Mouse (Mus musculus) ES-Bruce4 (cell line): ENCODE measurements around the gene Ints7. TPM values are rescaled to one million over a fixed set of nuclear protein-coding genes. Genes with fewer than 3 reads are reported as not detected.

Source experiments
- H3K27ac ChIP-seq: 2 replicates; pipeline ENCODE4 v1.5.1; 2012; ENCODE audit warnings: low read length, inconsistent platforms; ENCODE audit not compliant: insufficient read depth
- H3K27me3 ChIP-seq: 2 replicates; pipeline ENCODE4 v1.6.1; 2012; ENCODE audit warnings: mild to moderate bottlenecking, low read length, inconsistent platforms; ENCODE audit not compliant: control insufficient read depth, poor library complexity, insufficient read depth, severe bottlenecking
- H3K36me3 ChIP-seq: 2 replicates; pipeline ENCODE4 v1.6.1; 2012; ENCODE audit warnings: inconsistent platforms, mild to moderate bottlenecking, low read length, moderate library complexity; ENCODE audit not compliant: control insufficient read depth, poor library complexity, insufficient read depth, severe bottlenecking
- H3K4me1 ChIP-seq: one replicate; pipeline ENCODE4 v1.8.1; 2011; ENCODE audit warnings: low read length; ENCODE audit not compliant: control insufficient read depth, insufficient read depth
- H3K4me3 ChIP-seq: 2 replicates; pipeline ENCODE4 v1.5.1; 2011; ENCODE audit warnings: low read depth, mild to moderate bottlenecking, low read length
- H3K9ac ChIP-seq: 2 replicates; pipeline ENCODE4 v1.6.1; 2012; ENCODE audit warnings: low read depth, mild to moderate bottlenecking, inconsistent platforms; ENCODE audit not compliant: poor library complexity, severe bottlenecking
- H3K9me3 ChIP-seq: replicated peaks from 2 replicates; pipeline ENCODE4 v1.6.1; 2012; ENCODE audit warnings: mild to moderate bottlenecking, low read length, inconsistent platforms; ENCODE audit not compliant: control insufficient read depth, poor library complexity, insufficient read depth, severe bottlenecking
- CTCF ChIP-seq: IDR thresholded peaks from one replicate; pipeline ENCODE4 v1.8.1; 2011; ENCODE audit warnings: low read depth, low read length
- EP300 ChIP-seq: IDR thresholded peaks from 2 replicates; pipeline ENCODE4 v1.6.1; 2011; ENCODE audit warnings: low read depth, low read length; ENCODE audit not compliant: insufficient read depth
- POLR2A ChIP-seq: IDR thresholded peaks from one replicate; pipeline ENCODE4 v1.8.1; 2011; ENCODE audit warnings: low read length; ENCODE audit not compliant: insufficient read depth
- polyA plus RNA-seq: library from polyadenylated mRNA; stranded (reverse); fragments of >200 nt; gene quantifications from 2 replicates; pipeline ENCODE4 v1.2.4, GENCODE M21; 2011; ENCODE audit warnings: low read depth; ENCODE audit not compliant: missing spikeins, insufficient read depth, insufficient read length

The Ints7 gene
- polyA plus RNA-seq, 1 experiment = 58.1 TPM

- H3K9me3 ChIP-seq = no peaks in the 10 kb centered on the region
- H3K27me3 ChIP-seq = no peaks in the 10 kb centered on the region
- no peaks in the 10 kb centered on the region for H3K4me1 ChIP-seq
- peaks cover 33% of the 10 kb centered on the region for H3K36me3 ChIP-seq
- TF ChIP-seq EP300 (no peak), POLR2A (no peak), CTCF (no peak)
- no peak overlapping the region for H3K9ac ChIP-seq
- H3K4me3 ChIP-seq = no peak overlapping the region
- H3K27ac ChIP-seq = no peak overlapping the region
Observed at GRCm38 (mm10) chr1:191621096-191621495, 45.7 kb downstream of the Ints7 start.

GRCm38 (mm10) chr1:191622801-191623200 is 47.4 kb downstream of the Ints7 start:
- Histone ChIP-seq H3K27ac (no peak overlapping the region), H3K36me3 (peaks cover 22% of the 10 kb centered on the region), H3K9ac (no peak overlapping the region), H3K9me3 (no peaks in the 10 kb centered on the region), H3K27me3 (no peaks in the 10 kb centered on the region), H3K4me1 (no peaks in the 10 kb centered on the region), H3K4me3 (no peak overlapping the region)
- TF ChIP-seq EP300 (no peak), CTCF (no peak), POLR2A (no peak)

- Histone ChIP-seq H3K4me3 (no peak overlapping the region), H3K4me1 (no peaks in the 10 kb centered on the region), H3K27me3 (no peaks in the 10 kb centered on the region), H3K9ac (no peak overlapping the region), H3K9me3 (no peaks in the 10 kb centered on the region), H3K36me3 (peaks cover 16% of the 10 kb centered on the region), H3K27ac (no peak overlapping the region)
- TF ChIP-seq POLR2A = no peak
- TF ChIP-seq EP300 = no peak
- no peak for TF ChIP-seq CTCF
Observed at GRCm38 (mm10) chr1:191624492-191624891, 49.1 kb downstream of the Ints7 start.

- Histone ChIP-seq H3K36me3 (peaks cover 11% of the 10 kb centered on the region), H3K4me3 (no peak overlapping the region), H3K27me3 (no peaks in the 10 kb centered on the region), H3K9ac (no peak overlapping the region), H3K27ac (no peak overlapping the region), H3K4me1 (no peaks in the 10 kb centered on the region), H3K9me3 (no peaks in the 10 kb centered on the region)
- TF ChIP-seq POLR2A = no peak
- TF ChIP-seq CTCF = no peak
- no peak for TF ChIP-seq EP300
Observed at GRCm38 (mm10) chr1:191625026-191625425, 49.6 kb downstream of the Ints7 start.

- Histone ChIP-seq H3K27ac (no peak overlapping the region), H3K27me3 (no peaks in the 10 kb centered on the region), H3K4me3 (no peak overlapping the region), H3K4me1 (no peaks in the 10 kb centered on the region), H3K36me3 (peaks cover 5% of the 10 kb centered on the region), H3K9me3 (no peaks in the 10 kb centered on the region), H3K9ac (no peak overlapping the region)
- no peak for TF ChIP-seq POLR2A
- no peak for TF ChIP-seq CTCF
- no peak for TF ChIP-seq EP300
Observed at GRCm38 (mm10) chr1:191625620-191626019, 50.2 kb downstream of the Ints7 start.

GRCm38 (mm10) chr1:191628457-191629169 is 53.2 kb downstream of the Ints7 start:
- TF ChIP-seq EP300 (no peak), POLR2A (no peak), CTCF (no peak)
- no peak overlapping the region for H3K27ac ChIP-seq
- H3K27me3 ChIP-seq = no peaks in the 10 kb centered on the region
- no peaks in the 10 kb centered on the region for H3K9me3 ChIP-seq
- no peak overlapping the region for H3K9ac ChIP-seq
- no peaks in the 10 kb centered on the region for H3K4me1 ChIP-seq
- no peak overlapping the region for H3K4me3 ChIP-seq
- H3K36me3 ChIP-seq = no peaks in the 10 kb centered on the region
